Mouse (Mus musculus) liver, postnatal 0 days (tissue): ENCODE measurements around the gene Arrb1. TPM values are rescaled to one million over a fixed set of nuclear protein-coding genes. Genes with fewer than 3 reads are reported as not detected.

Experiments
- ATAC-seq: fragments of 200-750 bp; cut with Nextera tagmentation; 2 replicates; pipeline ENCODE4 v1.8.0; 2017; ENCODE audit warnings: mild to moderate bottlenecking, moderate library complexity
- DNase-seq: peaks from one replicate; pipeline ENCODE4 v3.0.0-alpha.2; 2016
- H3K27ac ChIP-seq: fragments of 300-500 bp; sonication (generic); 2 replicates; pipeline ENCODE4 v1.5.1; 2014; ENCODE audit warnings: antibody characterized with exemption, moderate library complexity, mild to moderate bottlenecking, low read depth
- H3K27me3 ChIP-seq: fragments of 300-500 bp; sonication (generic); 2 replicates; pipeline ENCODE4 v1.6.1; 2014; ENCODE audit warnings: low read length, control low read depth, mixed read lengths; ENCODE audit not compliant: insufficient read depth
- H3K36me3 ChIP-seq: fragments of 300-500 bp; sonication (generic); replicated peaks from 2 replicates; pipeline ENCODE4 v1.6.1; 2014; ENCODE audit warnings: mild to moderate bottlenecking, control low read depth, low read length, moderate library complexity, mixed read lengths; ENCODE audit not compliant: insufficient read depth
- H3K4me1 ChIP-seq: fragments of 300-500 bp; sonication (generic); 2 replicates; pipeline ENCODE4 v1.6.1; 2014; ENCODE audit warnings: antibody characterized with exemption, mild to moderate bottlenecking, control low read depth; ENCODE audit not compliant: insufficient read depth
- H3K4me2 ChIP-seq: fragments of 300-500 bp; sonication (generic); 2 replicates; pipeline ENCODE4 v1.6.1; 2014; ENCODE audit warnings: low read depth, mild to moderate bottlenecking, low read length, moderate library complexity, mixed read lengths
- H3K4me3 ChIP-seq: fragments of 300-500 bp; sonication (generic); 2 replicates; pipeline ENCODE4 v1.5.1; 2014; ENCODE audit warnings: low read depth, low read length
- H3K9ac ChIP-seq: fragments of 300-500 bp; sonication (generic); replicated peaks from 2 replicates; pipeline ENCODE4 v1.6.1; 2014; ENCODE audit warnings: mild to moderate bottlenecking, moderate library complexity
- H3K9me3 ChIP-seq: fragments of 300-500 bp; sonication (generic); 2 replicates; pipeline ENCODE4 v1.6.1; 2016; ENCODE audit warnings: mild to moderate bottlenecking, control low read depth, low read length, mixed read lengths
- CTCF ChIP-seq: sonication (generic); IDR thresholded peaks from 2 replicates; pipeline ENCODE4 v1.5.1; 2016; ENCODE audit warnings: antibody characterized with exemption, low read depth
- EP300 ChIP-seq: IDR thresholded peaks from 2 replicates; pipeline ENCODE4 v1.6.1; 2016; ENCODE audit warnings: antibody characterized with exemption, low read depth, mild to moderate bottlenecking
- WGBS: fragments of 180-500 bp; shearing (Covaris S2); extraction: QIAGEN DNeasy Blood & Tissue Kit; methylation state at CpG from one replicate; pipeline ENCODE4 v1.1.7; 2014; ENCODE audit not compliant: insufficient replicate concordance; 5-methylcytosine and 5-hydroxymethylcytosine counted together
- polyA plus RNA-seq: library from polyadenylated mRNA; unstranded; fragments of >200 nt; fragmentation: Nextera tagmentation; extraction: Ambion mirVana; gene quantifications from 2 replicates; pipeline ENCODE4 v1.2.1, GENCODE M21; 2015

The Arrb1 gene
- polyA plus RNA-seq, 1 experiment from 2014 or later: 21.8 TPM

DNA sequence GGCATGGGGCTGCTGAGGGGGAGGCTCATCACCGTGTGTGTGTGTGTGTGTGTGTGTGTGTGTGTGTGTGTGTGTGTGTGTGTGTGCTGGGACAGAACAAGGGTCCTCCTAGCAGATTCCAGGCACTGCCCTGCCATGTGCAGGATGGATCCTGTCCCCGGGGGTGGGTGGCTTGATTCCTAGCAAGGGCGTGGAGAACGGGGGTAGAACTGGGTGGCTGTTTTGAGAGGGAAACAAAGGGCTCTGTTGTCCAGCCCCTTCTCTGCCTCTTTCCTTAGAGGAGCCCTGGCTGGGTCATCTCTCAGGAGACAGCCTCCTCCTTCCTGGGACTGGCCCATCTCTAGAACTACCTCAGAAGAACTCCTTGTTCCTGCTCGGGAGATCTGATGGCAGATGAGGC lies 5.9 kb downstream of the Arrb1 start:
- no peak for TF ChIP-seq CTCF
- TF ChIP-seq EP300: no peak
- Histone ChIP-seq H3K9ac (no peak overlapping the region), H3K27ac (no peak overlapping the region), H3K4me3 (no peak overlapping the region), H3K36me3 (0 out of 2 replicates have a peak, but pooled peaks cover 2% of the 10 kb centered on the region), H3K27me3 (no peaks in the 10 kb centered on the region), H3K4me1 (peaks cover 50% of the 10 kb centered on the region), H3K4me2 (no peak overlapping the region), H3K9me3 (no peaks in the 10 kb centered on the region)
- no peak for ATAC-seq
- DNase-seq: no peak
- 67% methylated on average over 5 of the region's 5 CpGs for WGBS

DNA sequence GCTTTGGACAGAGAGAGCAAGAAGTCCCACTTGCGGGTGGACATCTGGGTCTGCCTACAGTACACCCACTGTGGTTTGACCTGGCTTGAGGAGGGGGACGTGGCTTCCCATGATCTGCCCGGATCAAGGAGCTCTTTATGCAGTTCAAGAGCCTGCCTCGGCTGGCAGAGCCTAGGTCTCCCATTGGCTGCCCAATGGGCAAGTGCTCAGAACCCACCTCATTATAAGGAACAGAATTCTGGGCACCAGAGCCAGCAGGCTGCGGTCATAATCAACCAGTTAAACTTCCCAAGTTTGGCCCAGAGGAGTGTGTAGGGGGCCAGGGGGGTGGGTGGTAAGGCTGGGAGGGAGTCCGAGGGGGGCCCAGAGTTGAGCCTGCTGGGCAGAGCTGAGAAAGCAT lies 9.0 kb downstream of the Arrb1 start:
- Histone ChIP-seq H3K9me3 (no peaks in the 10 kb centered on the region), H3K9ac (peak overlapping the region; percentile 18; the same call in 1 of the 2 replicates), H3K36me3 (0 out of 2 replicates have a peak, but pooled peaks cover 2% of the 10 kb centered on the region), H3K27ac (peak overlapping the region; percentile 86), H3K27me3 (no peaks in the 10 kb centered on the region), H3K4me1 (peaks cover 39% of the 10 kb centered on the region), H3K4me2 (no peak overlapping the region), H3K4me3 (no peak overlapping the region)
- DNase-seq: no peak
- WGBS: 65% methylated on average over 6 of the region's 6 CpGs
- TF ChIP-seq EP300 (no peak), CTCF (no peak)
- no peak for ATAC-seq

DNA sequence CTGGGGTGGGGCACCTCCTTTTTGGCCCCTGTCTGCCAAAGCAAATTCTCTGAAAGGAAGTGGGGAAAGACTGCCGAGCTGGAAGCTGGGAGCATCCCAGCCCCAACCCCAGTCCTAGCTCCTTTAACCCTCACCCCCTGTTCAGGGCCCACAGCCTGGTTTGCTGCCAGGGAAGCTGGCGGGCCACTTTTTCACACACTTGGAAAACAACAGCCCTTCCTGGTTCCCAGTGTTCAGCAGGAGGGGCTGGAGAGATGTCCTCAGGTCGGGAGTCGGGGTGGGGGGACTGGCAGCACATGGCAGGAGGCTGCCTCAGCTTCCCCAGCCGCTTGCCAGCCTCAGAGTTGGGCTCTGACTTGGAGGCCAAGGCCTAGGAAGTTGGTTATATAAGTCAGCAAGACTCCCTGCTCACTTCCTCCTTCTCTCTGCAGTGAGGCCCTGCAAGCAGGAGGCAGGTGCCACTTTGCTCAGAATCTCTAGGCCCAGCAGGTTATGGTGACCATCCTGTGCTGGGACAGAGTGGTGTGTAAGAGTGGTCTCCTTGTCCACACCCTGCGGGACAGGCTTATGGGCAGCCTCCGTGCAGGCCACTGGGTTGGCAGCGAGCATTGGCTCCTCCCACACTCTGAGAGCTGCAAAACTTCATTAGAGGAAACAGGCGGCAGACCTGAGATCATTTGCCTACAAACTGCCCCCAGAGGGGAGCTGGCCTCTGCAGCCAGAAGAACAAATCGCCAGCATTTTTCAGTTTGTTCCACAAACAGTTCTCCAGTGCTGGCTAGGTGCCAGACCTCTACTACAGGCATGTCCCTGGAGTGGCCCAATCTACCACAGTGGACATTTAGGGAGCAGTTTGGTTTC lies 10.8 kb downstream of the Arrb1 start:
- Histone ChIP-seq H3K9ac (peak overlapping the region; percentile 42), H3K36me3 (0 out of 2 replicates have a peak, but pooled peaks cover 2% of the 10 kb centered on the region), H3K9me3 (no peaks in the 10 kb centered on the region), H3K27ac (peak overlapping the region; percentile 86), H3K27me3 (no peaks in the 10 kb centered on the region), H3K4me3 (no peak overlapping the region), H3K4me1 (peaks cover 38% of the 10 kb centered on the region), H3K4me2 (peak overlapping the region; percentile 11; the same call in 1 of the 2 replicates)
- ATAC-seq: peak; percentile 68
- DNase-seq: peak; percentile 66
- 20% methylated on average over 10 of the region's 10 CpGs for WGBS
- TF ChIP-seq CTCF: no peak
- no peak for TF ChIP-seq EP300

DNA sequence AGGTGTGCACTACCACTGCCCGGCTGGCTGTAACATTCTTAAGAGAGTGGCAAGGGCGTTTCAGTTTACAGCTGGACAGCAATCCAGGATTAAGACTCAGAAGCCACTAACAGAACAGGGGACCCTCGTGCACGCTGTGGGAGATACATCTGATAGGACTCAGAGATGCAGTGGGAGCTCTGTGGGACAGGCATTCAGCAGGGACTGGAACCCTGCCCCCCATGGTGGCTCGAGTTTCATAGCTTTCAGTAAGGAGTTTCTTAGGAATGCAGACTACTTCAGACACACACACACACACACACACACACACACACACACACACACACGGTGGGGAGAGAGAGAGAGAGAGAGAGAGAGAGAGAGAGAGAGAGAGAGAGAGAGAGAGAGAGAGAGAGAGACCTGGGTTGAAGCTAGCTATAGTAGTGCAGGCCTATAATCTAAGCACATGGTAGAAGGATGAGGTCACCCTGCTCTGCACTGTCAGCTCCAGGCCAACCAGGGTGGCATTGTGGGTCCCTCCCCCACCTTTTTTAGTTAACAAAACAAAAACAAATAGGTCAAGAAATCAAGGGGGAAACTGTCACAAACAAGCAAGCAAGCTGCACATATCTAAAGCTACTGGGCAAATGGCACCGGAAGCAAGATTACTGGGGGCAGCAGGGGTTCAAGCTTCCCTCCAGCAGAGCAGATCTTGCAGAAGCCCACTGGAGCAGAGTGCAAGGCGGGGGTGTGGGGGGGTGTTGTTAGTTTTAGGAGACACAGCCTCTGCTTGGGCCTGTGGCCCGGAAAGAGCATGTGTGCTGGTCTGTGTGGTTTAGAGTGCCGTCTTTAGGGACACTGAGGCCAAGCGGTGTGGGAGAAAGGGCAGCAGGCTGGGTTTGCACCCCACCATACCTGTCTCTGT lies 12.6 kb downstream of the Arrb1 start:
- Histone ChIP-seq H3K9ac (no peak overlapping the region), H3K9me3 (no peaks in the 10 kb centered on the region), H3K4me1 (peaks cover 41% of the 10 kb centered on the region), H3K27ac (peak overlapping the region; percentile 55), H3K4me2 (no peak overlapping the region), H3K4me3 (no peak overlapping the region), H3K36me3 (0 out of 2 replicates have a peak, but pooled peaks cover 2% of the 10 kb centered on the region), H3K27me3 (no peaks in the 10 kb centered on the region)
- 59% methylated on average over 10 of the region's 11 CpGs for WGBS
- peak; percentile 37 for ATAC-seq
- TF ChIP-seq EP300: peak; percentile 20; the same call in 1 of the 2 replicates
- no peak for TF ChIP-seq CTCF
- no peak for DNase-seq

DNA sequence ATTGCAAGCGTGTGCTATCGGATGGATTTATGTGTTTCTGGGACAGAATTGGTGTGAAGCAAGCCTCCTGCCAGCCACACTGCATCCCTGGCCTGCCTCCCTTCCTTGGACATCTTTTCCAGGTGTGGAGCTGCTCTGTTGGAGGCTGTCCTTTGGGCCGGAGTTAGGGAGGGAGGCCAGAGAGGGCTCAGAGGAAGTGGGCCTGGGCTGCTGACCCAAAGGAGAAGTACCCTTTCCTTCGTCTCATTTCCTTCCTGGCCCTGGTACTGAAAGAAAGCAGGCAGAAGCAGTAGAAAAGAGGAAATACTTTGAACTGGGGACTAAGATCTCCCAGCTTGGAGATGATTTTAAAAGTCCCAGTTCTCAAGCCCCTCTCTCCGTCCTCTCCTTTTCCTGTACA lies 14.4 kb downstream of the Arrb1 start:
- no peaks in the 10 kb centered on the region for H3K9me3 ChIP-seq
- no peak overlapping the region for H3K4me3 ChIP-seq
- no peak overlapping the region for H3K9ac ChIP-seq
- H3K4me1 ChIP-seq: peaks cover 46% of the 10 kb centered on the region
- ATAC-seq: no peak
- TF ChIP-seq CTCF: no peak
- no peak for TF ChIP-seq EP300
- H3K27ac ChIP-seq: peak overlapping the region; percentile 61
- 58% methylated on average over 5 of the region's 5 CpGs for WGBS
- 0 out of 2 replicates have a peak, but pooled peaks cover 2% of the 10 kb centered on the region for H3K36me3 ChIP-seq
- H3K4me2 ChIP-seq: no peak overlapping the region
- H3K27me3 ChIP-seq: no peaks in the 10 kb centered on the region
- no peak for DNase-seq

DNA sequence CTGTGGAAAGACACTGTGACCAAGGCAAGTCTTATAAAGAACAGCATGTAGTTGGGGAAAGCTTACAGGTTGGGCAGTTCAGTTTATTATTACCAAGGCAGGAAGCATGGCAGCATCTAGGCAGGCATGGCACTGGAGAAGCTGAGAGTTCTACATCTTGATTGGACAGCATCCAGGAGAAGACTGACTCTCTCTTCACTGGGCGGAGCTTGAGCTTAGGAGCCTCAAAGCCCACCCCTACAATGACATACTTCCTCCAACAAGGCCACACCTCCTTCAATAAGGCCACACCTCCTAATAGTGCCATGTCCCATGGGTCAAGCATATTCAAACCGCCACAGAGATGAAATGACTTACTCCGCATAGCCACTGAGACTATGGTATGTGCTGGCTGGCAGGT lies 16.4 kb downstream of the Arrb1 start:
- H3K9me3 ChIP-seq: no peaks in the 10 kb centered on the region
- 0 out of 2 replicates have a peak, but pooled peaks cover 2% of the 10 kb centered on the region for H3K36me3 ChIP-seq
- no peak for TF ChIP-seq EP300
- no peak for TF ChIP-seq CTCF
- H3K4me1 ChIP-seq: peaks cover 27% of the 10 kb centered on the region
- no peak overlapping the region for H3K9ac ChIP-seq
- WGBS: 93% methylated on average over 3 of the region's 3 CpGs
- H3K4me2 ChIP-seq: no peak overlapping the region
- no peaks in the 10 kb centered on the region for H3K27me3 ChIP-seq
- H3K27ac ChIP-seq: no peak overlapping the region
- ATAC-seq (no peak), DNase-seq (no peak)
- H3K4me3 ChIP-seq: no peak overlapping the region
